Mouse (Mus musculus) spleen, postnatal 14 days (tissue): ENCODE data around the gene Nhlrc2.

ENCODE experiments used
- DNase-seq, 2 experiments: peaks; one replicate each; pipeline ENCODE4 v3.0.0; 2021 to 2022; ENCODE audit warnings: low spot score in 2 of 2

Gene Nhlrc2

DNA sequence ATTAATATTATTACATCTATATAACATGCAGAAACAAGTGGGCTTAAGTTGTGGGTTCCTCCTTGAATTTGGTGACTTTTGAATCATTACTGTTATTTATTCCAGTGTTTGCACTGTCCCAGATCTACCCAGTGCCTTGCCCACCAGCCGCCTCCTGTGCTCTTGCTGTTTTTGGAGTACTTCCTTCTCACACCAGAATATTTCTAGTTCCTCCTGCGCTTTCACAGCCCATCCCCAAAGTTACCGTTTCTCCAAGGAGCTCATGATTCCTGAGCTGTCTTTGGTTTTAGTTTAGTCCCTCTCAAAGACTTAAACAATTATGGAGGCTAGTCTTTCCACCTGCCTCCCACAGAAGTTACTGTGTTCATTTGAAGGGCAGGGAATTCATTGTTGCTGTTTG lies 15.4 kb downstream of the Nhlrc2 start:
- no peak for DNase-seq

- DNase-seq = no peak
These were observed 17.3 kb downstream of the Nhlrc2 start for GRCm38 (mm10) chr19:56565358-56565757.

DNA sequence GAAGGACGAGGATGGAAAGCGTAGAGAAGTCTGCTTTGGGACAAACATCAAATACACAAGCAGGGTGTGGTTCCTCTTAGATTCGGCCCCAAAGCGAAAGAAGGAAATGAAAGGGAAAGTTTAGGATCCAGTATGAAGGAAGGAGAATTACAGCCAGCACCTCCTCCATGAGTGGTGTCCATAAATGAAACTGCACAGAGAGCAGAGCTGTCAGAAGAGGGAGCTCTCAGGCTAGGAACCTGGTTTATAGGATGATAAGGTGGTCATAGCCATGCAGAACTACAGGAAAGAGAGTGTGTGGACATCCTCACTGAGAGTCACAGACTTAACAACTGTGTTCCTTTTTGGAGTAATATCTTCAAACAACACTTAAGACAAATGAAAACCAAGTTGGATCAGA lies 18.0 kb downstream of the Nhlrc2 start:
- DNase-seq = no peak

DNA sequence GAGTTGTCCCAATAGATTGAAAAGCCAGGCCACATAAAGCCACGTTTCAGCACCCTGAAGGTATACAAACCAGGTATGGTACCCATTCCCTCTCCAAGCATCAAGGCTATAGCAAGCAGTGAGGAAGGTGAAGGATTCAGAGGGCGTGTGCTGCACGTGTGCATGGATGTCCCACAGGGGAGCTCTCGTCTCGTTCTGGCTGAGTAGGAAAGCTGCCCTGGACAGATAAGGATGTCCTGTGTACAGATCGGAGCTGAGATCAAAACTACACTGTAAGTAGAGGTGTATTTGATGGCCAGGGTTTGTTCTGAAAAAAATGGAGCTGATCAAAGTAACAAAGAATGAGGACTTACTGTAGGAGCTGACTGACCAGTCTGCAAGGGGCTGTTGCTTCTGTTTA lies 18.9 kb downstream of the Nhlrc2 start:
- DNase-seq = no peak

DNA sequence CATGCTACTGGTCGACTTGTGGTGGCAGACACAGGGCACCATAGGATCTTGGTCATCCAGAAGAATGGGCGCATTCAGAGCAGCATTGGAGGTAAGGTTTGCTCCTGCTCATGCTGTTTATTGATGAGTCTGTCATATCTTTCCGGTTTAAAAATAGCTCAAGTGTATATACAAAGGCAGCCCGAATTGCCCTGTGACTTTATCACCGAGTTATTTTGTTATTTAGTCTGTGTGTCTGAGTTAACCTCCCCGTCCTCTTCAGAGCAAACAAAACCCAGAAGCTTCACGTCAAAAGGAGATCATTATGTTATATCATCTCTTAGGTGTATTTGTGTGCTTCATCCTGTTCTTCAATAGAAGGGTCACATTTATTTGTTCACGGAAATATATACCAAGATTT lies 22.7 kb downstream of the Nhlrc2 start:
- no peak for DNase-seq

DNA sequence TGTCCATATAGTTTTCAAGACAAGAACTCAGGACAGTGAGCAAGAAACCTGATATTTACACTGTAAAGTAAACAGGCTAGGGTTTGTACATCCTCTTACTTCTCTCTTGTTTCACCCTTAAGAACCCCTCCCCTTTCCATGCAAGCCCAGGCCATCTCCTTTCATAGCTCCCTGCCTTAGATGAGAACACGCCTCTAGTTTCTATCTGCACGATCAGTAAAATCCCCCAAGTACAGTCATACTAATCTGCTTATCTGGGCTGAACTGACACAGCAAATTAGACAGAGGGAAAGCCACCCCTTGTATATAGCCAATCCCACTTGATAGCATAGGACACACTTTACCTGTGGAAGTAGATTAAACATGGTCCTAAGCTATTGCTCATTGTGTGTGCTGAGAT lies 23.2 kb downstream of the Nhlrc2 start:
- no peak for DNase-seq

DNA sequence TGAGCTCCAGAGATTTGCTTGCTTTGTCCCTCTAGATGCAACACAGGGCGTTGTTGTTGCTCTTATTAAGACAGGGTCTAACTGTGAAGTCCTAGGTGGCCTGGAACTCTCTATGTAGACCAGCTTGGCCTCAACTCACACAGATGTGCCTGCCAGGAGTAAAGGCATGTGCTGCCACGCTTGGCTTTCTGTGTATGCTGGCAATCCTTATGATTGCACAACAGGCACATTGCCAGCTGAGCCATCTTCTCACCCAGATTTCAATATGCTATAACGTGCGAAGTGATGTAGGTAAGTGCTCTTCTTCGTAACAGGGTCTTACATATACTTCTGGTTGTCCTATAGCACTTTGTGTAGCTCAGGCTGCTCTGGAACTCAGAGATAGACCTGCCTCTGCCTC lies 23.9 kb downstream of the Nhlrc2 start:
- no peak for DNase-seq

DNA sequence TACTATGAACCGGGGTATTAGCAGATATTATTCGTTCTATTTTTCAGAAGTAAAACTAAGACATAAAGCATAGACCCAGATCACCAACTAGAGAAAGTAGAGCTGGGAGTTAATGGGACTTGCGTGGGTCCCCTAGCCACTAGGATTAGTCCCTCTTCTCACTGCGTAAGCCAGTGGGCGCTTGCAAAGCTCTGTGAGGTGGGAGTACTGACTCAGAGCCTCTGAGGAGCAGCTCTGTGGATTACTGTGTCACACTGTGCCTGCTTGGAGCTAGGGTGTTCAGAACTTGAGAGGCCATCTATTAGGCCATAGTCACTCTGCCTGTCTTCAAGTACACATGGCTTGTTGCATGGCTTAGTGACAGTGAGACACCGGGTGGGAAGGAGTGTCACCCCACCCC lies 25.1 kb downstream of the Nhlrc2 start:
- no peak for DNase-seq

- DNase-seq = no peak
These were observed 29.7 kb downstream of the Nhlrc2 start for GRCm38 (mm10) chr19:56577801-56578200.

- no peak for DNase-seq
These were observed 33.9 kb downstream of the Nhlrc2 start for GRCm38 (mm10) chr19:56581981-56582380.

DNA sequence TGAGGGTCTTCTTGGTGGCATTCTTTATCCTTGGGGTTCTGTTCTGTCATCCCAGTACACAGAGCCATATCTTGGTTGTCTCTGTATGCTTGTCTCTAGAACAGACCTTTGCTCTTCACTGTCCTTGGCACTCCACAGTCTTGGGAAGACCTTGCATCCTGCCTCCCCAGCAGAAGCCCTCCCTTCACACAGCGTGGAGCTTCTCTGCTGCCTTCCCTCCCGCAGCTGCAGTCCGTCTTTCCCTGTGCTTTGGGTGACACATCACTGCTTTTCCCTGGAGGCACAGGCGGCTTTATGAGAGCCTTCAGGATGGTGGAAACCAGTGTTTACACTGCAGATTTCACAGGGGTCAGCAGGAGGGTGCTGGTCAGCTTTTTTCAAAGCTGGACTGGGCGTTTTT lies 35.7 kb downstream of the Nhlrc2 start:
- DNase-seq = no peak

DNA sequence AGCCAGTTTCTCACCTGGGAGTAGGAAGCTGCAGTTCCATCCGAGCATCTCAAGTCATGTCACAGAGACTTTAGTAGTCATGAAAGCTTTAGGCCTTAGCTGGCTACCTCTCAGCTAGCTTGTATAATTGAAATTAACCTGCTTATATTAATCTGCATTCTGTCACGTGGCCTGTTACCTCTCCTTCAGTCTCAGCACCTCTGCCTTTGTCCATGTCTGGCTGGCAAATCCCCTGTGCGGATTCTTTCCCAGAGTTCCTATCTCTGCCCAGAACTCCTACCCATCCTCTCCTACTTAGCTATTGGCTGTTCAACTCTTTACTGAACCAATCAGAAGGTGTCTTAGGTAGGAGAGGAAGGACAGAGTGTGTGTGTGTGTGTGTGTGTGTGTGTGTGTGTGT lies 36.2 kb downstream of the Nhlrc2 start:
- no peak for DNase-seq

DNA sequence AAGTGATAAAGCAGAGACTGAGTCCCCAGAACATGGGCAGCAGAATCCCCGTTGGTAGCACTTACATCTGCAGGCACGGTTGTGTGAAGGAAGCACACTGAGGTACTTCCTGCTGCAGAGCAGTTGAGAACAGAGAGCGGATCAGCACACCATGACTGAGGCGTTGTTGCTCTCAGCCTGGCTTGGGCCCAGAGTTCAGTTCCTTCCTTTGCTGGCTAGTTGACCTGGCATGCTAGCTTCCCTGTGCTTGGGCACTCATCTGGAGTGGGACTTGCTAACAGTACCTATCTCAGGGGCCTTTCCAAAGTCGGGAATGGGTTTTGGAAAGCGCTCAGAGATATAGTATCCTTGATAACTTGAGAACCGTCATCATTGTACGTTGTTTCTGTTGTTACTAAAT lies 38.3 kb downstream of the Nhlrc2 start:
- no peak for DNase-seq

GRCm38 (mm10) chr19:56588205-56588626 lies 40.2 kb downstream of the Nhlrc2 start:
- DNase-seq = no peak

DNA sequence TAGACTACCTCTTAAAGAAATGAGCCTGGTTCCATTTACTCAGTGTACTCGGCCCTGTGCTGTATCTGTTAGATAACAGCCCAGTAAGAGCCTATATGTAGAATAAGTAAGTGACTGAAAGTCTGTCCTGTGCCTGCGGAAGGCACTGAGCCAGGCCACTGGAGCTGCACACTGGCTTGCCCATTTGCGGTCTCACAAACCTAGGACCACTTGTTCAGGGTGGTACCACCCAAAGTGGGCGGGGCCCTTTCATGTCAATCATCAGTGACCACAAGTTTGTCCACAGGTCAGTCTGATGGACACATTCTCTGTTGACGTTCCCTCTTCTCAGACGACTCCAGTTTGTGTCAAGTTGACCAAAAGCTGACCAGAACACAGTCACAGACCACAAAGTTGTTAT lies 40.9 kb downstream of the Nhlrc2 start:
- DNase-seq = no peak

DNA sequence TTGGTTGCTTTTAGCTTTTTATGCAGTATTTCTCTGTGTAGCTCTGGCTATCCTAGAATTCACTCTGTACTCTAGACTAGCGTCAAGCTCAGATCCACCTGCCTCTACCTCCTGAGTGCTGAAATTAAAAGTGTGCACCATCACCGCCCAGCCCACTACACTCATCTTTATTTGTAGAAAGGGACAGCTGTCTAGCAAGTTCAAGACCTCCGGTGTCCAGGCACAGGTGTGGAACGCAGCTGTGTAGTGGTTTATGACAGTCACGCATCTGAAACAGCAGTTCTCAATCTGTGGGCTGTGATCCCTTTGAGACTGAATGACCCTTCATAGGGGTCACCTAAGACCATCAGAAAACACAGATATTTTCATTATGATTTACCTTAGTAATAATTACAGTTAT lies 41.4 kb downstream of the Nhlrc2 start:
- DNase-seq = no peak

DNA sequence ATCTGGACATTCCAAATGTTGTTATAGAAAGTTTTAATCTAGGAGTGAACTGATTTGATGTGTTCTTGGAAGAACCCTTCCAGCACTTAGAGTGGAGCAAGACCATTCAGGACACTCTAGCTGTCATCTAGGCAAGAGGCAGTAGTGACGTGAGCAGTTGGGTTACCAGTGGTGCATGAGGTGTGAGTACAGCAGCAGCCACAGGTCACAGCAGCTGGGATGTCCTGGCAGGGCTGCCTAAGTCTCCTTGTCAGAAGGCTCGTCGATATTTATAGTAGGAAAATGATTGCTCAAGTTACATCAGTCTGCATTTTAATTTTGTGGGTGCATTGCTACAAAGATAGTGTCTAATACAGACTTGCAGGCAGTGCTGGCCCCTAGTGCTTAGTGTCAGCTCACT lies 42.2 kb downstream of the Nhlrc2 start:
- DNase-seq = no peak

DNA sequence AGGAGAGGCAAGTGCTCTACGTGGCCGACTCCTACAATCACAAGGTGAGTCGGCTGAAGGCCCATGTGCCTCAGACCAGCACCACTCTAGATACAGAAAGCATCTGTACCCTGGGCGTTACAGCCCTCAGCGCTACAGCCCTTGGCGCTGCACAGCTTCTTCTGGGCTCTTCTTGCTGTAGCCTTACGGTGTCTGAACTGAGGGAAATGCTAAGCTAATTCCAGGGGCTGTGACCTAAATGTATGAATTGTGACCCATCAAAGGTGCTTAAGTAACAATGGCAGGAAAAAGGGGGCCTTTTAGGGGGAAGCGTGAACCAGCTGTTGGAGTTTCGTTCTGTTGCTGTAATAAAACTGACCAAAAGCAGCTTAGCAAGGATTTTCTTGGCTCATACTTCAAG lies 44.4 kb downstream of the Nhlrc2 start:
- DNase-seq = no peak

- no peak for DNase-seq
These were observed 51.9 kb downstream of the Nhlrc2 start for GRCm38 (mm10) chr19:56599996-56600395.

DNA sequence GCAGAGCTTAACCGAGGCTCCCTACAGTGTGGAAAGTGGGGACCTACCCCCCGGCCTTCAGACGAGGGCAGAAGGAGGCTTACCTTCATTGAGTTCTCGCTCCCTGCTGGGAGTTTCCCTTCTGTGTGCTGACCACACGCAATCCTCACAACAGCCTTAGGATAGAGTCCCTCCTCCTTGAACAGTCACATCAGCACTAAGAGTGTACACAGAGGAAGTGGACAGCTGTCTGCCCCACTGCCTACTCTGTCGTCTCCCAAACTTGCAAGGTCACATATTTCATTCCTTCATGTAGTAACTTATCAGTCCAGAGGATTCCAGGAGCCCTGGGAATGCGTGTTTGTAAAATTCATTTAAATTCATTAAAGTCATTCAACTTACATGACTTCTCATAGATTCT lies 52.7 kb downstream of the Nhlrc2 start:
- DNase-seq = no peak

- no peak for DNase-seq
These were observed 53.9 kb downstream of the Nhlrc2 start for GRCm38 (mm10) chr19:56601901-56602347.

DNA sequence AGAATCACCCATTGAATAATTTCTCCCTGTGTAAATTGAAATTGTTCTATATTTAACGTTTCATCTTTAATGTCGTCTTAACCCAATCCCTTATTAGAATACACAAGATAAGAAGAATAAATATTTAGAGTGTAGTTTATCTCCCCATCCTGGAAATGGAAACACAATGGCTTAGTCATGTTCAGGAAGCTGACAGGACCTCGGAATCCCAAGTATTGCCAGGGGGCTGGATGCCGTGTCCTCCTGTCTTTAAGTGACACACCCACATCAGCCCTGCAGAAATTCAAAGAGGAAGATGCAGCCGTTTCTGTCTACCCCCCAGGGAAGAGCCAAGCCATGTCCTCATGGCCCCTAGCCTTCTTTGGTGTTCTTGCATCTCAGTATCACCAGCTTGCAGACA lies 60.9 kb downstream of the Nhlrc2 start:
- no peak for DNase-seq

DNA sequence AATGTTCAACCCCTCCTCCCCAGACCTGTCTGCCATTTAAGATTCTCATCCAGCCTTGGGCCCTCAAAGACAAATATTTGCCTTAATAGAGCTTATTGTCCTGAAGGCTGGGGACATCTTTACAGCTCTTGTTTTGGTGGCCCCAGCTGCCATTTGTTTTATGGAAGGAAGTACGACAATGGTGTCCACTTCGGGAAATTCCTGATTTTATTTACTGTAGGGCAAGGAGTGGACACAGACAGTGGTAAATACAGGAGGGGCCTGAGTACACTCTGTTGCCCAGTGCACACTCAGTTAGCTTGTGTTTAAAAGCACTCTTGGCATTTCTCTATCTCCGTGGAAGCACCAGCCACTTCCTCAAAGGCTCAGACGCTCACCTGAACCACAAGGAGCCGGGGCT lies 66.1 kb downstream of the Nhlrc2 start:
- DNase-seq = no peak

DNA sequence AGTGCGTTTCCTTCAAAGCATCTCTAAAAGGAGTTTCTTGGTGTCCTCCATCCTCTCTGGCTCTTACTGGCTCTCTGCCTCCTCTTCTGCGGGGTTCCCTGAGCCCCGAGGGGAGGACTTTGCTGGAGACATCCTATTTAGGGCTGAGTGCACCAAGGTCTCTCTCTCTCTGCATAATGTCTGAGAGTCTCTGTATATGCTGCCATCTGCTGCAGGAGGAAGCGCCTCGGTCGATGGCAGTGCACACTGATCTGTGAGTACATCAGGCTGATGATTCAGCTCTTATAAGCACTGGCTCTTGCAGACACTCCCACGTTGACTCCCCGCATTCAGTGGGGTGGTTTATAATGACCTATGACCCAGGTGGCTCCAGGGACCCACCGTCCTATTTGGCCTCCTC lies 70.8 kb downstream of the Nhlrc2 start:
- no peak for DNase-seq

GRCm38 (mm10) chr19:56619546-56619945 lies 71.5 kb downstream of the Nhlrc2 start:
- no peak for DNase-seq
